Mouse (Mus musculus) myocyte (in vitro differentiated cells): Measurements from ENCODE around the gene Herc3.

Experiments
- E2F4 ChIP-seq: IDR thresholded peaks from one replicate; pipeline ENCODE4 v1.6.1; 2011; ENCODE audit warnings: mild to moderate bottlenecking, control low read depth, moderate library complexity; ENCODE audit not compliant: insufficient read depth
- MAX ChIP-seq: IDR thresholded peaks from one replicate; pipeline ENCODE4 v1.6.1; 2011; ENCODE audit warnings: low read depth, mild to moderate bottlenecking, control low read depth
- MYOD1 ChIP-seq, 3 experiments: IDR thresholded peaks; one replicate each; pipeline ENCODE4 v1.6.1; 2011; ENCODE audit warnings: control low read depth in 2 of 3, low read depth in 2 of 3, mild to moderate bottlenecking in 2 of 3, moderate library complexity in 1 of 3; ENCODE audit not compliant: insufficient read length in 2 of 3, control insufficient read depth in 1 of 3
- MYOG ChIP-seq, 3 experiments: IDR thresholded peaks; one replicate each; pipeline ENCODE4 v1.6.1; 2011; ENCODE audit warnings: control low read depth in 2 of 3, low read depth in 2 of 3, mild to moderate bottlenecking in 2 of 3; ENCODE audit not compliant: insufficient read length in 2 of 3, control insufficient read depth in 1 of 3, insufficient read depth in 1 of 3
- POLR2A ChIP-seq: IDR thresholded peaks from one replicate; pipeline ENCODE4 v1.6.1; 2011; ENCODE audit warnings: low read depth, mild to moderate bottlenecking, control low read depth, moderate library complexity; ENCODE audit not compliant: insufficient read length
- SRF ChIP-seq: IDR thresholded peaks from one replicate; pipeline ENCODE4 v1.6.1; 2011; ENCODE audit warnings: low read depth; ENCODE audit not compliant: control insufficient read depth, insufficient read length
- TCF12 ChIP-seq: IDR thresholded peaks from one replicate; pipeline ENCODE4 v1.6.1; 2011; ENCODE audit warnings: mild to moderate bottlenecking, control low read depth; ENCODE audit not compliant: poor library complexity, insufficient read depth, severe bottlenecking
- USF1 ChIP-seq: IDR thresholded peaks from one replicate; pipeline ENCODE4 v1.6.1; 2011; ENCODE audit warnings: low read depth, mild to moderate bottlenecking, control low read depth, moderate library complexity

DNA sequence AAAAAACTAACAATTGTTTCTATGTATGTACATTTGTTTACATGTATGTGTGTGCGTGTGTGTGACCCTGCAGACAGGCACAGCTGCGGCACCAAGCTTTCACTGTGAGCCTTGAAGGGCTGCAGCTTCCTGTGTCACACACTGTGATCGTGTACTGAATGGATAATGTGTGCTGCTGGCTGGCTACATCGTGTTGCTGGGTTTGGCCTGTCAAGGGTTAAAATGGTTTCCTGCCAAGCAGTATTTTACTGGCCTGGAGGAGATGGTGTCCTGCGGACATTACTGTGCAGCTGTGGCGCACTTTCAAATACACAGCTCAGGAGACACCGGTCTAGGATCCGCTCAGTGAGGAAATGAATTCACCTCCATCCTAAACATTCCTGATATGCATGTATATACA lies 71.9 kb downstream of the Herc3 start:
- TF ChIP-seq MYOG (IDR thresholded peaks at IDR 0.05; ENCODE audit: control insufficient read depth in 1 of 3, insufficient read depth in 1 of 3, insufficient read length in 2 of 3, low read depth in 2 of 3): no peak
- TF ChIP-seq MAX: no peak
- no peak for TF ChIP-seq POLR2A
- no peak for TF ChIP-seq USF1
- TF ChIP-seq TCF12: no peak
- TF ChIP-seq E2F4: no peak
- no peak for TF ChIP-seq SRF
- no peak for TF ChIP-seq MYOD1 (IDR thresholded peaks at IDR 0.05; ENCODE audit: control insufficient read depth in 1 of 3, insufficient read length in 2 of 3, low read depth in 2 of 3)
